Mouse (Mus musculus) CH12.LX (cell line): ENCODE measurements around the gene Epgn. TPM values are rescaled to one million over a fixed set of nuclear protein-coding genes. Genes with fewer than 3 reads are reported as not detected.

Source experiments
- DNase-seq: peaks from one replicate; pipeline ENCODE4 v3.0.0-alpha.2; 2013; ENCODE audit errors: extremely low read depth
- H3K27ac ChIP-seq: 2 replicates; pipeline ENCODE4 v1.5.1; 2012; ENCODE audit warnings: low read depth, mild to moderate bottlenecking, control low read depth, moderate library complexity; ENCODE audit not compliant: insufficient read depth
- H3K27me3 ChIP-seq: replicated peaks from 2 replicates; pipeline ENCODE3; 2012; ENCODE audit warnings: inconsistent platforms
- H3K36me3 ChIP-seq, 2 experiments: replicated peaks in 1 of 2; 2 replicates each; pipeline versions ENCODE3 to v1.6.1; 2012; ENCODE audit warnings: inconsistent platforms in 1 of 2, low read length in 1 of 2, mild to moderate bottlenecking in 1 of 2, mixed read lengths in 1 of 2, moderate library complexity in 1 of 2; ENCODE audit not compliant: control insufficient read depth in 1 of 2, insufficient read depth in 1 of 2
- H3K4me1 ChIP-seq, 2 experiments: 2 replicates each; pipeline ENCODE4 v1.6.1; 2012; ENCODE audit warnings: inconsistent platforms in 1 of 2, moderate library complexity in 1 of 2; ENCODE audit not compliant: insufficient read depth in 2 of 2, control insufficient read depth in 1 of 2
- H3K4me2 ChIP-seq: 2 replicates; pipeline ENCODE4 v1.6.1; 2012; ENCODE audit warnings: low read depth, mild to moderate bottlenecking, control low read depth; ENCODE audit not compliant: poor library complexity, insufficient read depth, severe bottlenecking
- H3K4me3 ChIP-seq, 3 experiments: fragments of 150-350 bp in 1 of 3; sonication (generic) in 1 of 3; replicated peaks in 1 of 3; 2 replicates each; pipeline versions ENCODE3 to v1.5.1; 2011 to 2012; ENCODE audit warnings: low read depth in 2 of 3, low read length in 2 of 3, mild to moderate bottlenecking in 2 of 3, moderate library complexity in 2 of 3, control low read depth in 1 of 3, improper control_type of control experiment in 1 of 3, inconsistent platforms in 1 of 3, mixed read lengths in 1 of 3; ENCODE audit not compliant: poor library complexity in 1 of 3
- H3K79me2 ChIP-seq: replicated peaks from 2 replicates; pipeline ENCODE4 v1.6.1; 2012; ENCODE audit warnings: mild to moderate bottlenecking, moderate library complexity; ENCODE audit not compliant: control insufficient read depth, poor library complexity, insufficient read depth, severe bottlenecking; ENCODE audit errors: extremely low read depth
- H3K9ac ChIP-seq: 2 replicates; pipeline ENCODE4 v1.6.1; 2012; ENCODE audit warnings: low read depth, mild to moderate bottlenecking, control low read depth, moderate library complexity; ENCODE audit not compliant: insufficient read depth
- H3K9me3 ChIP-seq: replicated peaks from 2 replicates; pipeline ENCODE3; 2012; ENCODE audit warnings: low read length, inconsistent platforms, mixed read lengths
- BHLHE40 ChIP-seq: IDR thresholded peaks from 2 replicates; pipeline ENCODE4 v1.6.1; 2011; ENCODE audit warnings: mild to moderate bottlenecking, low read depth, low read length, improper control_type of control experiment
- CTCF ChIP-seq, 2 experiments: IDR thresholded peaks in 1 of 2; conservative IDR thresholded peaks in 1 of 2; 2 replicates each; pipeline ENCODE4 v1.5.1; 2011 to 2012; ENCODE audit warnings: low read depth in 2 of 2, low read length in 2 of 2, improper control_type of control experiment in 1 of 2, inconsistent platforms in 1 of 2, mild to moderate bottlenecking in 1 of 2, moderate library complexity in 1 of 2
- E2F4 ChIP-seq: IDR thresholded peaks from 2 replicates; pipeline ENCODE4 v1.6.1; 2011; ENCODE audit warnings: low read depth, low read length, improper control_type of control experiment; ENCODE audit not compliant: insufficient replicate concordance
- ELF1 ChIP-seq: IDR thresholded peaks from 2 replicates; pipeline ENCODE4 v1.6.1; 2014; ENCODE audit warnings: low read depth, mild to moderate bottlenecking, inconsistent platforms, low read length, improper control_type of control experiment
- EP300 ChIP-seq: IDR thresholded peaks from 2 replicates; pipeline ENCODE4 v1.6.1; 2011; ENCODE audit warnings: low read length, improper control_type of control experiment
- ETS1 ChIP-seq: conservative IDR thresholded peaks from 2 replicates; pipeline ENCODE4 v1.6.1; 2012; ENCODE audit warnings: low read depth, mild to moderate bottlenecking, inconsistent platforms, low read length, improper control_type of control experiment, moderate library complexity
- GABPA ChIP-seq: IDR thresholded peaks from 2 replicates; pipeline ENCODE4 v1.6.1; 2012; ENCODE audit warnings: low read depth, low read length, improper control_type of control experiment, inconsistent platforms; ENCODE audit not compliant: insufficient replicate concordance
- IRF4 ChIP-seq: IDR thresholded peaks from 2 replicates; pipeline ENCODE4 v1.6.1; 2014; ENCODE audit warnings: low read depth, mild to moderate bottlenecking, inconsistent platforms, low read length, improper control_type of control experiment
- JUN ChIP-seq: IDR thresholded peaks from 2 replicates; pipeline ENCODE4 v1.6.1; 2011; ENCODE audit warnings: low read depth, mild to moderate bottlenecking, low read length, improper control_type of control experiment, moderate library complexity; ENCODE audit not compliant: insufficient read depth
- KAT2A ChIP-seq: IDR thresholded peaks from 2 replicates; pipeline ENCODE4 v1.6.1; 2012; ENCODE audit warnings: low read length, improper control_type of control experiment, inconsistent platforms; ENCODE audit not compliant: insufficient replicate concordance
- MAX ChIP-seq: IDR thresholded peaks from 2 replicates; pipeline ENCODE4 v1.6.1; 2011; ENCODE audit warnings: low read length, improper control_type of control experiment
- MAZ ChIP-seq: IDR thresholded peaks from 2 replicates; pipeline ENCODE4 v1.6.1; 2012; ENCODE audit warnings: low read depth, mild to moderate bottlenecking, inconsistent platforms, low read length, improper control_type of control experiment, moderate library complexity
- MEF2A ChIP-seq: IDR thresholded peaks from 2 replicates; pipeline ENCODE4 v1.6.1; 2014; ENCODE audit warnings: low read depth, mild to moderate bottlenecking, inconsistent platforms, low read length, improper control_type of control experiment, borderline replicate concordance
- NELFE ChIP-seq: IDR thresholded peaks from 2 replicates; pipeline ENCODE4 v1.6.1; 2011; ENCODE audit warnings: low read depth, low read length, improper control_type of control experiment
- PAX5 ChIP-seq: IDR thresholded peaks from 2 replicates; pipeline ENCODE4 v1.6.1; 2012; ENCODE audit warnings: low read length, inconsistent platforms, mixed read lengths
- POLR2A ChIP-seq: IDR thresholded peaks from 2 replicates; pipeline ENCODE4 v1.6.1; 2011; ENCODE audit warnings: low read depth, mild to moderate bottlenecking, improper control_type of control experiment, low read length
- POLR2AphosphoS2 ChIP-seq: IDR thresholded peaks from 2 replicates; pipeline ENCODE4 v1.6.1; 2011; ENCODE audit warnings: low read depth, low read length, improper control_type of control experiment
- RCOR1 ChIP-seq: conservative IDR thresholded peaks from 2 replicates; pipeline ENCODE4 v1.6.1; 2012; ENCODE audit warnings: low read depth, mild to moderate bottlenecking, inconsistent platforms, low read length, improper control_type of control experiment
- SIN3A ChIP-seq: IDR thresholded peaks from 2 replicates; pipeline ENCODE4 v1.6.1; 2012; ENCODE audit warnings: low read length, improper control_type of control experiment, inconsistent platforms
- SMC3 ChIP-seq: IDR thresholded peaks from 2 replicates; pipeline ENCODE4 v1.6.1; 2011; ENCODE audit warnings: low read depth, low read length, improper control_type of control experiment
- TBP ChIP-seq: conservative IDR thresholded peaks from 2 replicates; pipeline ENCODE4 v1.6.1; 2011; ENCODE audit warnings: low read depth, low read length, improper control_type of control experiment
- TCF12 ChIP-seq: IDR thresholded peaks from 2 replicates; pipeline ENCODE4 v1.6.1; 2014; ENCODE audit warnings: low read depth, mild to moderate bottlenecking, inconsistent platforms, low read length, improper control_type of control experiment
- UBTF ChIP-seq: IDR thresholded peaks from 2 replicates; pipeline ENCODE4 v1.6.1; 2012; ENCODE audit warnings: low read depth, mild to moderate bottlenecking, inconsistent platforms, low read length, improper control_type of control experiment, moderate library complexity
- ZKSCAN1 ChIP-seq: IDR thresholded peaks from 2 replicates; pipeline ENCODE4 v1.6.1; 2012; ENCODE audit warnings: low read depth, inconsistent platforms, low read length, improper control_type of control experiment, borderline replicate concordance
- ZMIZ1 ChIP-seq: IDR thresholded peaks from 2 replicates; pipeline ENCODE4 v1.6.1; 2012; ENCODE audit warnings: low read depth, mild to moderate bottlenecking, inconsistent platforms, low read length, improper control_type of control experiment
- ZNF384 ChIP-seq: IDR thresholded peaks from 2 replicates; pipeline ENCODE4 v1.6.1; 2012; ENCODE audit warnings: low read depth, low read length, improper control_type of control experiment, inconsistent platforms
- dilution Hi-C: fragments of 300-500 bp; cut with MboI; formaldehyde crosslinking; loops from 2 replicates; pipeline ENCODE4 v1.14.3; 2020; ENCODE audit warnings: low sequenced_read_pairs; ENCODE audit not compliant: extremely low pct_unique_long_range_greater_than_20kb, extremely low pct_ligation_motif_present
- in situ Hi-C: fragments of 300-500 bp; cut with MboI; formaldehyde crosslinking; loops from 3 replicates; pipeline ENCODE4 v1.14.3; 2019; ENCODE audit warnings: low sequenced_read_pairs, low pct_ligation_motif_present, low pct_unique_long_range_greater_than_20kb, mixed read lengths
- polyA plus RNA-seq: library from polyadenylated mRNA; unstranded; fragments of >175 nt; gene quantifications from 2 replicates; pipeline ENCODE4 v1.2.1, GENCODE M21; 2012; ENCODE audit warnings: low read depth; ENCODE audit not compliant: insufficient read length
- total RNA-seq, 2 experiments: library from RNA; depleted of rRNA; stranded (reverse); fragments of 300-350 nt in 1 of 2; fragments of >200 nt in 1 of 2; gene quantifications; 2 replicates each; pipeline ENCODE4 v1.2.3; 2012 to 2014

Epgn gene
- total and polyA plus RNA-seq, 3 experiments: not detected

GRCm38 (mm10) chr5:91015216-91015615, 12.0 kb upstream of the Epgn start:
- no peak overlapping the region for H3K9ac ChIP-seq
- in situ Hi-C loops (no loop called here), dilution Hi-C loops (no loop called here)
- no peaks in the 10 kb centered on the region for H3K27me3 ChIP-seq
- DNase-seq: no peak
- no peak overlapping the region for H3K4me2 ChIP-seq
- no peaks in the 10 kb centered on the region for H3K9me3 ChIP-seq
- H3K36me3 ChIP-seq: no peaks in the 10 kb centered on the region
- peaks cover 0 to 3% of the 10 kb centered on the region in 2 experiments; a peak in 1 of 4 replicates for H3K4me1 ChIP-seq
- no peak overlapping the region for H3K4me3 ChIP-seq
- no peak overlapping the region for H3K27ac ChIP-seq
- no peak for TF ChIP-seq MAX
- TF ChIP-seq JUN: no peak
- TF ChIP-seq UBTF: no peak
- no peak for TF ChIP-seq MAZ
- TF ChIP-seq RCOR1: no peak
- TF ChIP-seq E2F4: no peak
- TF ChIP-seq KAT2A: no peak
- TF ChIP-seq NELFE: no peak
- no peak for TF ChIP-seq EP300
- TF ChIP-seq CTCF (conservative IDR thresholded peaks at IDR 0.05 in 1 of 2, IDR thresholded peaks at IDR 0.05 in 1 of 2; ENCODE audit: low read depth in 2 of 2, low read length in 2 of 2): no peak
- TF ChIP-seq BHLHE40: no peak
- no peak for TF ChIP-seq SMC3
- TF ChIP-seq GABPA: no peak
- no peak for TF ChIP-seq PAX5
- TF ChIP-seq ZKSCAN1: no peak
- no peak for TF ChIP-seq MEF2A
- TF ChIP-seq ZNF384: no peak
- H3K79me2 ChIP-seq: no peaks in the 10 kb centered on the region

- Histone ChIP-seq H3K36me3 (no peaks in the 10 kb centered on the region), H3K27ac (no peak overlapping the region), H3K4me3 (no peak overlapping the region), H3K27me3 (no peaks in the 10 kb centered on the region), H3K9ac (no peak overlapping the region), H3K9me3 (no peaks in the 10 kb centered on the region), H3K79me2 (no peaks in the 10 kb centered on the region; the same call in 1 of the 2 replicates), H3K4me2 (no peak overlapping the region), H3K4me1 (peaks cover 0 to 3% of the 10 kb centered on the region in 2 experiments; a peak in 1 of 4 replicates)
- TF ChIP-seq ZKSCAN1 (no peak), IRF4 (no peak), ETS1 (no peak), ELF1 (no peak), E2F4 (no peak), RCOR1 (no peak), SIN3A (no peak), POLR2A (no peak), BHLHE40 (no peak), MAZ (no peak), PAX5 (no peak), MAX (no peak), GABPA (no peak), MEF2A (no peak), TCF12 (no peak), JUN (no peak), POLR2AphosphoS2 (no peak), TBP (no peak), ZMIZ1 (no peak)
- dilution Hi-C loops (no loop called here), in situ Hi-C loops (no loop called here)
- no peak for DNase-seq
These were observed 4.2 kb upstream of the Epgn start for GRCm38 (mm10) chr5:91023114-91023513.
